Mouse (Mus musculus) erythroblast, embryonic 14.5 days (primary cell): ENCODE results near the gene Lrmda.

ENCODE experiments used
- GATA1 ChIP-seq: IDR thresholded peaks from 2 replicates; pipeline ENCODE4 v1.6.1; 2012; ENCODE audit warnings: low read length, inconsistent platforms, mixed read lengths
- TAL1 ChIP-seq: IDR thresholded peaks from 3 replicates; pipeline ENCODE4 v1.6.1; 2012; ENCODE audit warnings: low read length, inconsistent platforms, mixed read lengths

GRCm38 (mm10) chr14:22818202-22818530, 798.7 kb downstream of the Lrmda start:
- TF ChIP-seq GATA1 (no peak), TAL1 (no peak)
